Mouse (Mus musculus): ENCODE results near the gene Gm36028. TPM values are rescaled to one million over a fixed set of nuclear protein-coding genes. Genes with fewer than 3 reads are reported as not detected.

Gm36028 gene
- polyA plus RNA-seq, 1 experiment from 2014 or later = 6.3 TPM

DNA sequence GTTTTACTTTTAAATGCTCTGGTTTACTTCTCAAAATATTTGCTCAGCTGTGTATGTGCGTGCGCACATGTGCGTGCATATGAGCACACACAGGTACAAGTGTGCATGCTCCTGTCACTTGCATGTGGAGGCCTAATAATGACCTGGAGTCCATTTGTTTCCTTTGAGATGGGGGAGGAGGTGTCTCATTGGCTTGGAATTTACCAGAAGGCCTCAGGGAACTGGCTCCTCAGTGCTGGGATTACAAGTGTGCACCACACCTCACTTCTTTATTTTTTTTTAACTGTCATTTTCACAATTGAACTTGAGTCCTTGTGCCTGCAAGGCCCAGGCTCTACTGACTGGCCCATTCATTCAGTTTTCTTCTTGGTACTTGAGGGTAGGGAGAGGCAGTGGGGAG, 16.5 kb upstream of the Gm36028 start:
- H3K9me3 ChIP-seq (replicated peaks) = no peaks in the 10 kb centered on the region
- H3K9ac ChIP-seq = no peak overlapping the region
- H3K4me3 ChIP-seq = no peak overlapping the region
- peaks cover 16% of the 10 kb centered on the region for H3K4me1 ChIP-seq (replicated peaks)
- H3K27me3 ChIP-seq = no peaks in the 10 kb centered on the region
- H3K36me3 ChIP-seq = peaks cover 32% of the 10 kb centered on the region
- 98% methylated on average over 3 of the region's 3 CpGs for WGBS
- ATAC-seq (replicated peaks; ENCODE audit: insufficient number of reproducible peaks, insufficient read depth, low FRiP score, low read depth) = no peak
- no peak overlapping the region for H3K4me2 ChIP-seq
- no peak overlapping the region for H3K27ac ChIP-seq

GRCm38 (mm10) chr16:37874501-37875235, 13.7 kb upstream of the Gm36028 start:
- peaks cover 20% of the 10 kb centered on the region for H3K36me3 ChIP-seq
- H3K4me3 ChIP-seq = no peak overlapping the region
- WGBS = 78% methylated on average over 4 of the region's 4 CpGs
- no peak overlapping the region for H3K27ac ChIP-seq
- H3K9ac ChIP-seq = no peak overlapping the region
- peaks cover 37% of the 10 kb centered on the region for H3K4me1 ChIP-seq (replicated peaks)
- no peaks in the 10 kb centered on the region for H3K27me3 ChIP-seq
- no peak overlapping the region for H3K4me2 ChIP-seq
- ATAC-seq (replicated peaks; ENCODE audit: insufficient number of reproducible peaks, insufficient read depth, low FRiP score, low read depth) = no peak
- H3K9me3 ChIP-seq (replicated peaks) = no peaks in the 10 kb centered on the region

GRCm38 (mm10) chr16:37871112-37871715, 10.3 kb upstream of the Gm36028 start:
- ATAC-seq (replicated peaks; ENCODE audit: insufficient number of reproducible peaks, insufficient read depth, low FRiP score, low read depth) = no peak
- Histone ChIP-seq H3K4me3 (no peak overlapping the region), H3K27me3 (no peaks in the 10 kb centered on the region), H3K4me2 (peak overlapping the region; percentile 88), H3K9me3 (replicated peaks) (no peaks in the 10 kb centered on the region), H3K36me3 (no peaks in the 10 kb centered on the region; the same call in 1 of the 2 replicates), H3K4me1 (replicated peaks) (peaks cover 32% of the 10 kb centered on the region), H3K9ac (no peak overlapping the region), H3K27ac (peak overlapping the region; percentile 39)
- WGBS = 59% methylated on average over 4 of the region's 4 CpGs

DNA sequence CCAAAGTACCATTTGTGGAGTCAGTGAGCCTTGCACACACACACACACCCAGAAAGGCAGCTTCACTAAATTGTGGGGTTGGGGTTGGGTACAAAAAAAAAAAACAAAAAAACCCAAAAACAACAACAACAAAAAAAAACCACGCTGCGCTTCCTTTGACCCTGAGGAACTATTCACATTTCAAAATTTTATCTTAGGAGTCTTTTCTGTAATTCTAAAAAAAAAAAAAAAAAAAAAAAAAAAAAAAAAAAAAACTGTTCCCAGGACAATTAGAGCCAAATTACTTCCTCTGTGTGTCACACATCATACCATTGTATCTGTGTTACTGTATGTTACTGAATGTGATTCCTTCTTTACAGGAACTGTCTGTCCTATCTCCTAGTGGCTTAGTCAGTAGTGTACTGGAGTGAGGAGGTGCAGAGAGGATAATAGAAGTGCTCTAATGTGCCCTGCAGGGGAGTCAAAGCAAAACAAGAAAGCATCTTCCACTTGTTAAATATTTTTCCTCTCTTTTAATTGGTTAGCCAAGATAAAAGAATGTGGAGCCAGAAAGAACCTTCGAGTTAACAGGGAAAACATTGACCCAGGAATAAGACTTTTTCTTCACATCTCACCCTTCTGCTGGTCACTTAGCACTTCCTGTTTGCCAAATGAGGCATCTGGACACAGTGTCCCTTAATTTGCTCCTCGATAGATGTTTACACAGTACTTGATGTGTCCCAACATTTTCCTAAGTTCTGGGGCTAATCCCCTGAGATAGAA, 8.7 kb upstream of the Gm36028 start:
- no peak for ATAC-seq (replicated peaks; ENCODE audit: insufficient number of reproducible peaks, insufficient read depth, low FRiP score, low read depth)
- Histone ChIP-seq H3K4me3 (peak overlapping the region; percentile 97), H3K4me1 (replicated peaks) (peaks cover 26% of the 10 kb centered on the region), H3K9me3 (replicated peaks) (no peaks in the 10 kb centered on the region), H3K36me3 (no peaks in the 10 kb centered on the region; the same call in 1 of the 2 replicates), H3K27ac (peak overlapping the region; percentile 99), H3K9ac (peak overlapping the region; percentile 92), H3K4me2 (peak overlapping the region; percentile 88), H3K27me3 (no peaks in the 10 kb centered on the region)
- WGBS = 19% methylated on average over 4 of the region's 4 CpGs

GRCm38 (mm10) chr16:37868506-37869469, 7.8 kb upstream of the Gm36028 start:
- H3K27me3 ChIP-seq = no peaks in the 10 kb centered on the region
- H3K27ac ChIP-seq = peak overlapping the region; percentile 99
- peak overlapping the region; percentile 92 for H3K9ac ChIP-seq
- ATAC-seq (replicated peaks; ENCODE audit: insufficient number of reproducible peaks, insufficient read depth, low FRiP score, low read depth) = peak; percentile 74
- H3K9me3 ChIP-seq (replicated peaks) = no peaks in the 10 kb centered on the region
- peaks cover 25% of the 10 kb centered on the region for H3K4me1 ChIP-seq (replicated peaks)
- H3K36me3 ChIP-seq = no peaks in the 10 kb centered on the region; the same call in 1 of the 2 replicates
- peak overlapping the region; percentile 97 for H3K4me3 ChIP-seq
- WGBS = under 1% methylated on average over 87 of the region's 87 CpGs
- peak overlapping the region; percentile 88 for H3K4me2 ChIP-seq

GRCm38 (mm10) chr16:37867791-37868505, 7.0 kb upstream of the Gm36028 start, which contains the start of gene Lrrc58:
Gene Lrrc58, plus strand, starts transcription at chr16:37868389.
- Histone ChIP-seq H3K9me3 (replicated peaks) (no peaks in the 10 kb centered on the region), H3K4me3 (peak within 1 kb of the TSS; percentile 97), H3K36me3 (no peaks in the 10 kb centered on the region; the same call in 1 of the 2 replicates), H3K27me3 (no peaks in the 10 kb centered on the region), H3K4me2 (peak within 1 kb of the TSS; percentile 88), H3K9ac (peak within 1 kb of the TSS; percentile 92), H3K27ac (peak within 1 kb of the TSS; percentile 99), H3K4me1 (replicated peaks) (peaks cover 25% of the 10 kb centered on the region)
- ATAC-seq (replicated peaks; ENCODE audit: insufficient number of reproducible peaks, insufficient read depth, low FRiP score, low read depth) = peak; percentile 94
- WGBS = 1% methylated on average over 86 of the region's 86 CpGs

DNA sequence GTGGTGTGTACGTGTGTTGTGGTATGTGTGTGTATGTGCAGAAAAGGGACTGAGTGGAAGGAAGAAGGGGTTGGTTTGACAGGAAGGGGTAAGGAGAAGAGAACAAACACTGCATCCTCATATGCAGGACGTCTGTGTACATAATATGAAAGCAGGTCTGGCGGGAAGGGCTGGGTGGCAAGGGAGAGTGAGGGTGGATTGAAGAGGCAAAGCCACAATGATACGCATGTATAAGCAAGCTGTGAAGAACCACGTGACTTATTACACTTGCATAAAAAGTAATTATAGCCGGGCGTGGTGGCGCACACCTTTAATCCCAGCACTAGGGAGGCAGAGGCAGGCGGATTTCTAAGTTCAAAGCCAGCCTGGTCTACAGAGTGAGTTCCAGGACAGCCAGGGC, 4.9 kb upstream of the Gm36028 start:
- no peak overlapping the region for H3K4me3 ChIP-seq
- H3K27ac ChIP-seq = no peak overlapping the region
- no peak overlapping the region for H3K9ac ChIP-seq
- no peaks in the 10 kb centered on the region for H3K27me3 ChIP-seq
- no peak overlapping the region for H3K4me2 ChIP-seq
- ATAC-seq (replicated peaks; ENCODE audit: insufficient number of reproducible peaks, insufficient read depth, low FRiP score, low read depth) = no peak
- H3K4me1 ChIP-seq (replicated peaks) = peaks cover 11% of the 10 kb centered on the region
- 80% methylated on average over 9 of the region's 9 CpGs for WGBS
- H3K36me3 ChIP-seq = no peaks in the 10 kb centered on the region
- H3K9me3 ChIP-seq (replicated peaks) = no peaks in the 10 kb centered on the region

DNA sequence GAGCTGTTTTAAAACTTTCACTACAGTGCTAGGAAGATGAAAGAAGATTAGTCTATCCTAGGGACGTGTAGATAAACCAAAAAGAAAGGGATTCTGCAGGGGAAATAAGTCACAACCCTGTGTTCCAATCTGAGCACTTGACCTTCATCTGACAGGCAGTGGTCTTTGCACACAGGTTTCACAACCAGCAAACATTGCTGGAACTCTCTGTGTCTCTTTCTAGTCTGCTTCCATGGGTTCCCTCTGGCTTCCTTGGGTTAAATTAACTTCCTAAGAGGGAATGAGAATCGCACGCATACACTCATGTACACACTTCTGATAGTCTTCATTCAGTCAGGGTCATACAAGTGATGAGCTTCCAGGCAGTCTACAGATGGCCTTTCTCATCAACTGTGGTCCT, 2.9 kb upstream of the Gm36028 start:
- Histone ChIP-seq H3K4me2 (no peak overlapping the region), H3K27me3 (no peaks in the 10 kb centered on the region), H3K4me3 (no peak overlapping the region), H3K36me3 (no peaks in the 10 kb centered on the region), H3K9ac (no peak overlapping the region), H3K9me3 (replicated peaks) (no peaks in the 10 kb centered on the region), H3K27ac (no peak overlapping the region), H3K4me1 (replicated peaks) (peaks cover 10% of the 10 kb centered on the region)
- 69% methylated on average over 3 of the region's 3 CpGs for WGBS
- ATAC-seq (replicated peaks; ENCODE audit: insufficient number of reproducible peaks, insufficient read depth, low FRiP score, low read depth) = no peak

GRCm38 (mm10) chr16:37860213-37860612, 733 bp downstream of the Gm36028 start:
- Histone ChIP-seq H3K27ac (no peak overlapping the region), H3K4me1 (replicated peaks) (peaks cover 10% of the 10 kb centered on the region), H3K27me3 (no peaks in the 10 kb centered on the region), H3K4me3 (no peak overlapping the region), H3K4me2 (no peak overlapping the region), H3K9ac (no peak overlapping the region), H3K36me3 (no peaks in the 10 kb centered on the region), H3K9me3 (replicated peaks) (no peaks in the 10 kb centered on the region)
- WGBS = 64% methylated on average over 7 of the region's 7 CpGs
- ATAC-seq (replicated peaks; ENCODE audit: insufficient number of reproducible peaks, insufficient read depth, low FRiP score, low read depth) = no peak

- peaks cover 25% of the 10 kb centered on the region for H3K4me1 ChIP-seq (replicated peaks)
- no peak overlapping the region for H3K4me3 ChIP-seq
- WGBS = 86% methylated on average over 8 of the region's 8 CpGs
- no peaks in the 10 kb centered on the region for H3K27me3 ChIP-seq
- H3K4me2 ChIP-seq = no peak overlapping the region
- no peak overlapping the region for H3K27ac ChIP-seq
- no peak for ATAC-seq (replicated peaks; ENCODE audit: insufficient number of reproducible peaks, insufficient read depth, low FRiP score, low read depth)
- H3K36me3 ChIP-seq = no peaks in the 10 kb centered on the region
- H3K9ac ChIP-seq = no peak overlapping the region
- no peaks in the 10 kb centered on the region for H3K9me3 ChIP-seq (replicated peaks)
Observed at GRCm38 (mm10) chr16:37857495-37857894, 3.5 kb downstream of the Gm36028 start.

Measured in heart, embryonic 15.5 days (tissue).